Mouse (Mus musculus) embryonic facial prominence, embryonic 14.5 days (tissue): Measurements from ENCODE around the gene Ccdc189. TPM values are rescaled to one million over a fixed set of nuclear protein-coding genes. Genes with fewer than 3 reads are reported as not detected.

Experiments
- ATAC-seq: fragments of 200-750 bp; cut with Nextera tagmentation; 2 replicates; pipeline ENCODE4 v1.8.0; 2017; ENCODE audit warnings: low read depth, moderate number of reproducible peaks, moderate TSS enrichment
- DNase-seq: peaks from one replicate; pipeline ENCODE4 v3.0.0-alpha.2; 2015; ENCODE audit warnings: low spot score
- H3K27ac ChIP-seq: fragments of 300-500 bp; sonication (generic); replicated peaks from 2 replicates; pipeline ENCODE4 v1.5.1; 2014; ENCODE audit warnings: low read depth, mild to moderate bottlenecking, low read length, moderate library complexity
- H3K27me3 ChIP-seq: fragments of 300-500 bp; sonication (generic); replicated peaks from 2 replicates; pipeline ENCODE4 v1.6.1; 2014; ENCODE audit warnings: low read length; ENCODE audit not compliant: control insufficient read depth, insufficient read depth
- H3K36me3 ChIP-seq: fragments of 300-500 bp; sonication (generic); 2 replicates; pipeline ENCODE4 v1.6.1; 2014; ENCODE audit warnings: low read length, mixed read lengths; ENCODE audit not compliant: control insufficient read depth, insufficient read depth
- H3K4me1 ChIP-seq: fragments of 300-500 bp; sonication (generic); 2 replicates; pipeline ENCODE4 v1.6.1; 2014; ENCODE audit warnings: antibody characterized with exemption, low read length; ENCODE audit not compliant: control insufficient read depth, insufficient read depth
- H3K4me2 ChIP-seq: fragments of 300-500 bp; sonication (generic); 2 replicates; pipeline ENCODE4 v1.6.1; 2014; ENCODE audit warnings: low read depth, mild to moderate bottlenecking, low read length, moderate library complexity, mixed read lengths
- H3K4me3 ChIP-seq: fragments of 300-500 bp; sonication (generic); 2 replicates; pipeline ENCODE4 v1.5.1; 2014; ENCODE audit warnings: low read depth, mild to moderate bottlenecking, low read length
- H3K9ac ChIP-seq: fragments of 300-500 bp; sonication (generic); 2 replicates; pipeline ENCODE4 v1.6.1; 2014; ENCODE audit warnings: low read depth, mild to moderate bottlenecking, low read length, moderate library complexity, mixed read lengths
- H3K9me3 ChIP-seq: fragments of 300-500 bp; sonication (generic); 2 replicates; pipeline ENCODE4 v1.6.1; 2016; ENCODE audit warnings: low read length; ENCODE audit not compliant: control insufficient read depth
- WGBS: fragments of 180-500 bp; shearing (Covaris S2); extraction: QIAGEN DNeasy Blood & Tissue Kit; methylation state at CpG from one replicate; pipeline ENCODE4 v1.1.7; 2014; 5-methylcytosine and 5-hydroxymethylcytosine counted together
- polyA plus RNA-seq: library from polyadenylated mRNA; unstranded; fragments of >200 nt; fragmentation: Nextera tagmentation; extraction: Ambion mirVana; gene quantifications from 2 replicates; pipeline ENCODE4 v1.2.1, GENCODE M21; 2014

Ccdc189 gene
- polyA plus RNA-seq, 1 experiment from 2014 or later, result 10.4 TPM

DNA sequence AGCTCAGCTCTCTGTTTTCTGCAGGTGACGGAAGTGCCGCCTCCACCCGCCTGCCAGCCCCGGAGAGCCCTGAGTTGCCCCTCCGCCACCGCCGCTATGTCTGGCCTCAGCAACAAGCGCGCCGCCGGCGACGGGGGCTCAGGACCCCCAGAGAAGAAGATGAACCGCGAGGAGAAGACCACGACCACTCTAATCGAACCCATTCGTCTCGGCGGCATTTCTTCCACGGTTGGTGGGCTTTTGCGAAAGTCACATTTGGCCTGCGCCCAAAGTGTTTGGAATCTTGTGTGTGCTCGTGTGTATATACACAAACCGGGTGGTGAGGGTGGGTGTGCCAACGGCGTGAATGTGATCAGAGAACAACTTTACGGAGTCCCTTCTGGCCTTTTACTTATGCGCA is 506 bp upstream of the Ccdc189 start:
- peak overlapping the region; percentile 95 for H3K4me3 ChIP-seq
- peak overlapping the region; percentile 88 for H3K4me2 ChIP-seq
- H3K4me1 ChIP-seq, result peaks cover 9% of the 10 kb centered on the region
- H3K27ac ChIP-seq, result peak overlapping the region; percentile 77; the same call in 1 of the 2 replicates
- no peak for ATAC-seq
- H3K9me3 ChIP-seq, result no peaks in the 10 kb centered on the region
- whole genome bisulfite sequencing, result 4% methylated on average over 29 of the region's 29 CpGs
- H3K9ac ChIP-seq, result peak overlapping the region; percentile 94
- no peaks in the 10 kb centered on the region for H3K27me3 ChIP-seq
- H3K36me3 ChIP-seq, result peaks cover 56% of the 10 kb centered on the region
- no peak for DNase-seq

DNA sequence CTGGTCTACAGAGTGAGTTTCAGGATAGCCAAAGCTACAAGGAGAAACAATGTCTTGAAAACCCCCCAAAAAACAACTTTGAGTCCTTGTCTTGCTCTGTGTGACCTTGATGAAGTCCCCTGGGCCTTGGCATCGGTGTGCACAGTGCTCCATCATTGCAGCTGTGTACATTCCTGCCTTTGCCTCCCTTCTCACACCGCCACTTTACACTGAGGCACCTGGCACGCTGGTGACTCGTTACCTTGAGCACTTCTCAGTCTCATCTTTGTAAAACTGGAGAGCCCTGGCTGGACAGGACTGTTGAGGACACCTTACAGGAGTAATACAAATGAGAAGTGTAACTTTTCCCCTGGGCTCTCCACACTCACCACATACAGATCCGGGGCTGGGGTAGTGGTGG is 1.2 kb downstream of the Ccdc189 start:
- WGBS, result 60% methylated on average over 5 of the region's 5 CpGs
- no peak overlapping the region; the same call in 1 of the 2 replicates for H3K27ac ChIP-seq

DNA sequence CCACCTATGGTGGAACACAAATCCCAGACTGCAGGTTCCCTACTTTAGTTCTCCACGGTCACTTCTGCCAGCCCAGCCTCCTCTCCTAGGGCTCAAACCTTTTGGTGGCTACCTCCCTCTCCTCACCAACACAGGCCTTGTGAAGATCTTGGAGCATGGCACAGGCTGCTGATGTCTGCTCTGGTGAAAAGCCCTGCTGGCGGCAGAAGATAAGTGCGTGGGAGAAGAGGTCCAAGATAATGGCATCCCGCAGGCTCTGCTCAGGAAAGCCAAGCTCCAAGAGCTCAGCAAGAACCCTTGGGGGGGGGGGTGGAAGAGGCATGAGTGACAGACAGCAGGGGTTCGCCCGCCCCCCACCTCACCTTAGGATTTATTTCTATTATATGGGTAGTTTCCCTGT is 2.2 kb downstream of the Ccdc189 start:
- ATAC-seq (no peak), DNase-seq (no peak)
- no peak overlapping the region for H3K27ac ChIP-seq
- H3K27me3 ChIP-seq, result no peaks in the 10 kb centered on the region
- no peak overlapping the region for H3K4me2 ChIP-seq
- H3K9me3 ChIP-seq, result no peaks in the 10 kb centered on the region
- H3K4me1 ChIP-seq, result peaks cover 9% of the 10 kb centered on the region
- no peak overlapping the region for H3K9ac ChIP-seq
- no peak overlapping the region for H3K4me3 ChIP-seq
- peaks cover 54% of the 10 kb centered on the region for H3K36me3 ChIP-seq
- WGBS, result 89% methylated on average over 6 of the region's 6 CpGs

More for the DNA sequence above, 1.2 kb downstream of the Ccdc189 start:
- H3K27me3 ChIP-seq, result no peaks in the 10 kb centered on the region
- no peaks in the 10 kb centered on the region for H3K9me3 ChIP-seq
- peaks cover 9% of the 10 kb centered on the region for H3K4me1 ChIP-seq
- peaks cover 56% of the 10 kb centered on the region for H3K36me3 ChIP-seq
- ATAC-seq (no peak), DNase-seq (no peak)
- peak overlapping the region; percentile 73; the same call in 1 of the 2 replicates for H3K9ac ChIP-seq
- H3K4me3 ChIP-seq, result peak overlapping the region; percentile 95
- peak overlapping the region; percentile 92 for H3K4me2 ChIP-seq

DNA sequence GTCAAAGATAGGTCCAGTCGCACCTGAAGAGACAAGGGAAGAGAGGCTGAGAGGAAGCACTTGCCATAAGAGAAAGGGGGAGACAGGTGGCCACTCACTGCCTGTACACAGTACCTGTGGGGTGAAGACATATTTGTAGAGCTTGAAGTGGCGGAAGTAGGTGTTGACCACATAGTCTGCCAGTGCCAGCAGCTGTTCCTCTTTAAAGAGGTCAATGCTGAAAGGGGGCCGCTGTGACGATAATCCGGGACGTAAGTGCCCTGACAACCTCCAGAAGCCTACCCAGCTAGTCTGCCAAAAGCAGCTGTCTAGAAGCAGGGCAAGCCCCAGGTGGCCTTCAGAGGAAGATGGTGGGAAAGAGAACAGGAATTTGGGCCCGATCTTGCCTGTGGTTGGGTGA is 3.4 kb downstream of the Ccdc189 start:
- Histone ChIP-seq H3K9ac (no peak overlapping the region), H3K27me3 (no peaks in the 10 kb centered on the region), H3K27ac (no peak overlapping the region), H3K4me3 (no peak overlapping the region), H3K9me3 (no peaks in the 10 kb centered on the region), H3K4me1 (peaks cover 9% of the 10 kb centered on the region), H3K4me2 (no peak overlapping the region), H3K36me3 (peaks cover 52% of the 10 kb centered on the region)
- DNase-seq, result no peak
- ATAC-seq, result no peak
- WGBS, result 78% methylated on average over 7 of the region's 7 CpGs

DNA sequence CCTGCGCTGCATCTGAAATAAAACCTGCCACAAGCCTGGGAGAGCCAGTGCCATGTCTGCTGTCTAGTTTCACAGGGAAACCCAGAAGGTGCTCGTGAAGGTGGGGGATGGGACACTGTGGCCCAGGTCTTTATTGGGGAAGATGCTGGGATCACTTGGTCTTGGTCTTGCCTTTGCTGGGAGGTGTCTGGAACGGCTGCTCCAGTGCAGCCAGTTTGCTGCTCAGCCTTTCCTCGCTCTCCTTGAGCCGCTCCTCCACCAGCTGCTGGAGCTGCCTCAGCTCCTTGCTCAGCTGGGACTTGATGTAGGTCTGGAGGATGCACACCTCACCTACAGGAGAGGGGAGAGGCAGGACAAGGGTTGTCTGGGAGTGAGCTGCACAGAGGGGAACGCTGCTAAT is 5.1 kb downstream of the Ccdc189 start:
- no peaks in the 10 kb centered on the region for H3K9me3 ChIP-seq
- peaks cover 4% of the 10 kb centered on the region for H3K4me1 ChIP-seq
- ATAC-seq (no peak), DNase-seq (no peak)
- WGBS, result 92% methylated on average over 6 of the region's 6 CpGs
- no peak overlapping the region for H3K27ac ChIP-seq
- H3K27me3 ChIP-seq, result no peaks in the 10 kb centered on the region
- no peak overlapping the region for H3K4me2 ChIP-seq
- H3K9ac ChIP-seq, result no peak overlapping the region
- H3K36me3 ChIP-seq, result peaks cover 62% of the 10 kb centered on the region
- no peak overlapping the region for H3K4me3 ChIP-seq

DNA sequence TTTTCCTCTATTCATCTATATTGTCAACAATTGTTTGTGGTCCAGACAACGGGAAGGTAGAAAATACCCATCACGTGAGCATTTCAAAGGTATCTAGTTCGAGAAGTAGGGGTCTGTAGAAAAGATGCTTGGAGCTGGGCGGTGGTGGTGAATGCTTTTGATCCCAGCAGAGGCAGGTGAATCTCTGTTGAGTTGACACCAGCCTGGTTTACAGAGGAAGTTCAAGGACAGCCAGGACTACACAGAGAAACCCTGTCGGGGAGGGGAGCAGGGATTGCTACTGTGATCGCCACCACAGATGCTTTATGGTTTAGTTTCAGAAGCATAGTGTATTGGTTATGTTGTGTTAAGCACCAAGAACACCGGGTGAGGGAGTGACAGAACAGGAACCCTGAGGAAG is 14.3 kb downstream of the Ccdc189 start:
- no peak for ATAC-seq
- Histone ChIP-seq H3K4me1 (peaks cover 10% of the 10 kb centered on the region), H3K9ac (peak overlapping the region; percentile 80), H3K27ac (no peak overlapping the region), H3K27me3 (no peaks in the 10 kb centered on the region), H3K36me3 (peaks cover 33% of the 10 kb centered on the region), H3K9me3 (no peaks in the 10 kb centered on the region), H3K4me3 (peak overlapping the region; percentile 70), H3K4me2 (peak overlapping the region; percentile 72)
- DNase-seq, result no peak
- WGBS, result 15% methylated on average over 7 of the region's 7 CpGs

DNA sequence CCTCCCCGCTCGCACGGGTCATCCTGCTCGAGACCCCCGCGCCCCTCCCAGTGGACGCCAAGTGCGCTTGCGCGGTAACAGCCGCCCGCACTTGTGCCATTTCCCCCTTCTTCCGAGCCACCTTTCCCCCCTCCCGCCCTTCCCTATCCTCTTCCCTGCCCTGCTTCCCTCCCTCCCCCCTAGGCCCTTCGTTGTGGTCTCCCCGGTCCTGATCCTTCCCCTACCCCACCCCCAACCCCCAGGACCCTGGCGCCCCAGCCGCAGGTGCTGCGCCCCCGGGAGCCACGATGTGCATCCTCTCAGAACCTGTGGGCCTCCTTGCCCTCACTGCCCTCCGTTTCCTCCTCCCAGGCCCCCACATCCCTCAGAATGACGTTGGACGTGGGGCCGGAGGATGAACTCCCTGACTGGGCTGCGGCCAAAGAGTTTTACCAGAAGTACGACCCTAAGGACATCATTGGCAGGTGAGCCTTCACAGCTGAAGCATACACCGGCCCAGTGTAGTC is 14.8 kb downstream of the Ccdc189 start:
- 1% methylated on average over 24 of the region's 28 CpGs for WGBS
- peak overlapping the region; percentile 70 for H3K4me3 ChIP-seq
- peak overlapping the region; percentile 72 for H3K4me2 ChIP-seq
- H3K27me3 ChIP-seq, result no peaks in the 10 kb centered on the region
- DNase-seq (peak; percentile 7), ATAC-seq (peak; percentile 69)
- H3K27ac ChIP-seq, result peak overlapping the region; percentile 45
- no peaks in the 10 kb centered on the region for H3K9me3 ChIP-seq
- H3K4me1 ChIP-seq, result peaks cover 10% of the 10 kb centered on the region
- H3K36me3 ChIP-seq, result peaks cover 34% of the 10 kb centered on the region
- H3K9ac ChIP-seq, result peak overlapping the region; percentile 80

DNA sequence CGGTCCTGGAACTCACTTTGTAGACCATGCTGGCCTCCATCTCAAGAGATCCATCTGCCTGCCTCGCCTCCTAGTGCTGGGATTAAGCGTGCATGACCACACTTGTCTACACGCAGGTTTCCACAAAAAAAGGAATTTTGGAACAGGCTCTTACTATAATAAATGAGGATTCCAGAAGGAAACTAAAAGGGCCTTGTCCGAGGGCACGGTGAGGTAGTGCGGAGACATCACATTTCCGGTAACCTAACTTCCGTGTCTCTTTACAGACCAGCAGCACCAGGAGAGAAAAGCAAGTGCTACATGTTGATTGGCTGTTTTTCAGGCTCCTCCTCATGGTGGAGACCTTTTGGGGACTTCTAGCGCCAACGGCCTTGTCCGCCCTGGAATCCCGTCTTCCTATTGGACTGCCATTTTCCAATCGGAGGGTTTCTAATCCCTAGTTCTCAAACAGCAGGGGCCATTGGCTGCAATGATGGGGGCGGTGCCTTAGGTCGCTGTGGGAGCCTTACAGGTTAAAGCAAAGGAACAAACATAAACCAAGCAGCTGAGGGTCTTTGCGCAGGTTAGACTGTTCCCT is 15.4 kb downstream of the Ccdc189 start, which contains the start of gene Phkg2:
Phkg2 (plus strand) TSS at position 446 of the 577 bp plus-strand sequence.
- peak; percentile 99 for DNase-seq
- no peaks in the 10 kb centered on the region for H3K9me3 ChIP-seq
- under 1% methylated on average over 17 of the region's 17 CpGs for WGBS
- peaks cover 28% of the 10 kb centered on the region for H3K36me3 ChIP-seq
- peak within 1 kb of the TSS; percentile 72 for H3K4me2 ChIP-seq
- H3K4me1 ChIP-seq, result peaks cover 10% of the 10 kb centered on the region
- no peaks in the 10 kb centered on the region for H3K27me3 ChIP-seq
- H3K9ac ChIP-seq, result peak within 1 kb of the TSS; percentile 80
- ATAC-seq, result peak; percentile 99
- H3K4me3 ChIP-seq, result peak within 1 kb of the TSS; percentile 70
- peak within 1 kb of the TSS; percentile 78 for H3K27ac ChIP-seq
